Mouse (Mus musculus) myocyte (in vitro differentiated cells): ENCODE data around the gene Fam43a.

Experiments used
- MAX ChIP-seq: IDR thresholded peaks from one replicate; pipeline ENCODE4 v1.6.1; 2011; ENCODE audit warnings: low read depth, mild to moderate bottlenecking, control low read depth
- MYOD1 ChIP-seq, 3 experiments: IDR thresholded peaks; one replicate each; pipeline ENCODE4 v1.6.1; 2011; ENCODE audit warnings: control low read depth in 2 of 3, low read depth in 2 of 3, mild to moderate bottlenecking in 2 of 3, moderate library complexity in 1 of 3; ENCODE audit not compliant: insufficient read length in 2 of 3, control insufficient read depth in 1 of 3
- POLR2A ChIP-seq: IDR thresholded peaks from one replicate; pipeline ENCODE4 v1.6.1; 2011; ENCODE audit warnings: low read depth, mild to moderate bottlenecking, control low read depth, moderate library complexity; ENCODE audit not compliant: insufficient read length
- POLR2AphosphoS2 ChIP-seq: IDR thresholded peaks from one replicate; pipeline ENCODE4 v1.6.1; 2011; ENCODE audit warnings: low read depth, control low read depth; ENCODE audit not compliant: insufficient read length
- SRF ChIP-seq: IDR thresholded peaks from one replicate; pipeline ENCODE4 v1.6.1; 2011; ENCODE audit warnings: low read depth; ENCODE audit not compliant: control insufficient read depth, insufficient read length
- TCF3 ChIP-seq: IDR thresholded peaks from one replicate; pipeline ENCODE4 v1.6.1; 2011; ENCODE audit warnings: low read depth, control low read depth; ENCODE audit not compliant: insufficient read length
- USF1 ChIP-seq: IDR thresholded peaks from one replicate; pipeline ENCODE4 v1.6.1; 2011; ENCODE audit warnings: low read depth, mild to moderate bottlenecking, control low read depth, moderate library complexity

DNA sequence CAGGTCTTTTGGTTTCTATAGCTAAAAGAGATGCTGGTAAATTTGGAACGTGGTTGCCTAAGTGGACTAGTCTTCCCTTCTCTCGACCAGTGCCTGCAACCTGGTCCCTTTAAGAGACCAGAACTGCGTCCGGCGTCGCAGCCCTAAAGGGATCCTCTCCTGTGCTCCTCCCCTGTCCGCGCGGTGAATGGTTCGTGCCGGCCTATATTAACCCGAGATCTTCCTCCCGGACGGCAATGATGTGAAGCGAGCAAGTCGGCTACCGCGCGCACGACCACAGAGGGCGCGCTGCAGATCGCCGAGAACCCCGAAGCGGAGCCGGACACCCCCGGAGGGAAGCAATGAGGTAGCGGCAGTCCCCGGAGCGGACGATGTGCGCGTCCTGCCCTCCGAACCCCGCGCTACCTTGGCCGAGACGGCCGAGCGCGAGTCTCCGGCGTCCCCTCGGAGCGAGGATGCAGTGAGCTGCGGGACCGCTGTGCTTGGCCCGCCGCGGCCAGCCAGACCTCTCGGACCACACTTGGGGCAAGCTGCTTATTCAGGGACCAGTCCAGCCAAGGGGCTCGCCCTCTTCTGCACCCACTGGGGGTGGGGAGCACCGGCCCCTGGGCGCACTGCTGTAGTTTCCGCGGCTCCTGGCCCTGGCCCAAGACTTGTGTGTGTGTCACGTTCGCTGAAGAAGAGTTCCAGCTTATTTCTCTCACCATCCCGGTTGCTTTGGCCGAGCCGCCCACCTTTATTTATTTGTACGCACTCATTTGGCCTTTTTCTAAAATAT lies at the start of gene Fam43a:
- TF ChIP-seq POLR2A (peak; percentile 94), USF1 (no peak), TCF3 (no peak), POLR2AphosphoS2 (peak; percentile 85), MAX (no peak), SRF (no peak), MYOD1 (IDR thresholded peaks at IDR 0.05; ENCODE audit: control insufficient read depth in 1 of 3, insufficient read length in 2 of 3, low read depth in 2 of 3) (peak in 1 of 3 experiments; percentile 17)
